Comparison of ENCODE assay signal across 18 mouse cellular contexts in genomic region chr1:195100693-195101092, GRCm38 (mm10). TPM values are rescaled to one million over a fixed set of nuclear protein-coding genes. Genes with fewer than 3 reads are reported as not detected.
DNase-seq lines count a peak whose midpoint lies in the region; ATAC-seq and TF ChIP-seq lines count a peak whose summit lies in the region.
"Had no signal": no experiment of that assay in that cellular context is flagged by ENCODE, and none has a peak within 500 bp of the region (broad histone marks: within the 10 kb centered on the region; RNA-seq: fewer than 3 reads in every experiment).

No protein-coding gene starts in this region.

- 0 out of 2 replicates have a peak, but pooled peaks cover 4% of the 10 kb centered on the region for H3K4me1 ChIP-seq in heart, embryonic 16.5 days (ENCODE audit: control insufficient read depth, insufficient read depth, low read length)
- no peaks in the 10 kb centered on the region for H3K4me1 ChIP-seq in heart, adult 2 months (ENCODE audit: control insufficient read depth, insufficient read depth, low read length)
- H3K4me1 ChIP-seq in intestine, embryonic 14.5 days (replicated peaks; ENCODE audit: control insufficient read depth, insufficient read depth, low read length) = no peaks in the 10 kb centered on the region
- H3K4me1 ChIP-seq in liver, embryonic 14.5 days (replicated peaks; ENCODE audit: control insufficient read depth in 2 of 2, insufficient read depth in 2 of 2, low read length in 1 of 2) = peaks cover 11 to 16% of the 10 kb centered on the region in 2 experiments
- H3K4me1 ChIP-seq: embryonic facial prominence, embryonic 10.5 days; hindbrain, embryonic 13.5 days; limb, embryonic 13.5 days had no signal

- H3K9me3 ChIP-seq in heart, embryonic 16.5 days (replicated peaks; ENCODE audit: control insufficient read depth, low read length) = no peaks in the 10 kb centered on the region
- no peaks in the 10 kb centered on the region for H3K9me3 ChIP-seq in intestine, embryonic 14.5 days (ENCODE audit: control insufficient read depth, low read length)
- no peaks in the 10 kb centered on the region for H3K9me3 ChIP-seq in liver, embryonic 14.5 days (ENCODE audit: control insufficient read depth, low read length)
- H3K9me3 ChIP-seq: embryonic facial prominence, embryonic 10.5 days; hindbrain, embryonic 13.5 days; limb, embryonic 13.5 days had no signal

- H3K4me2 ChIP-seq in heart, embryonic 16.5 days (ENCODE audit: low read depth, low read length) = no peak overlapping the region
- H3K4me2 ChIP-seq in intestine, embryonic 14.5 days (ENCODE audit: low read length) = no peak overlapping the region
- no peak overlapping the region for H3K4me2 ChIP-seq in liver, embryonic 14.5 days (ENCODE audit: low read depth)
- H3K4me2 ChIP-seq: hindbrain, embryonic 13.5 days; limb, embryonic 13.5 days had no signal

- no peaks in the 10 kb centered on the region for H3K27me3 ChIP-seq in heart, embryonic 16.5 days (ENCODE audit: control insufficient read depth, insufficient read depth, low read length)
- H3K27me3 ChIP-seq in heart, adult 2 months (ENCODE audit: control insufficient read depth, insufficient read depth, low read length) = no peaks in the 10 kb centered on the region
- no peaks in the 10 kb centered on the region for H3K27me3 ChIP-seq in intestine, embryonic 14.5 days (replicated peaks; ENCODE audit: control insufficient read depth, insufficient read depth, low read length)
- no peaks in the 10 kb centered on the region for H3K27me3 ChIP-seq in liver, embryonic 14.5 days (ENCODE audit: control insufficient read depth, insufficient read depth, low read length)
- H3K27me3 ChIP-seq: hindbrain, embryonic 13.5 days; limb, embryonic 13.5 days had no signal

- WGBS in heart, embryonic 16.5 days = 18% methylated on average over 4 of the region's 4 CpGs
- 19% methylated on average over 4 of the region's 4 CpGs for WGBS in heart, adult 2 months
- 23% methylated on average over 4 of the region's 4 CpGs for WGBS in intestine, embryonic 14.5 days
- 15% methylated on average over 4 of the region's 4 CpGs for WGBS in liver, embryonic 14.5 days (ENCODE audit: insufficient replicate concordance)

- no peak overlapping the region for H3K4me3 ChIP-seq in heart, embryonic 16.5 days (ENCODE audit: low read length)
- H3K4me3 ChIP-seq in heart, adult 2 months = no peak overlapping the region
- H3K4me3 ChIP-seq in intestine, embryonic 14.5 days (ENCODE audit: low read depth, low read length) = no peak overlapping the region
- H3K4me3 ChIP-seq in liver, embryonic 14.5 days (ENCODE audit: insufficient read depth in 1 of 2, low read depth in 2 of 2, low read length in 2 of 2) = no peak overlapping the region
- H3K4me3 ChIP-seq: embryonic facial prominence, embryonic 10.5 days; erythroblast, embryonic 14.5 days; gastrocnemius, adult 2 months; hindbrain, embryonic 13.5 days; limb, embryonic 13.5 days had no signal

- H3K79me2 ChIP-seq in heart, adult 2 months (replicated peaks; ENCODE audit: control insufficient read depth, insufficient read depth, low read length) = no peaks in the 10 kb centered on the region

- peaks cover 22% of the 10 kb centered on the region for H3K36me3 ChIP-seq in heart, embryonic 16.5 days (ENCODE audit: control insufficient read depth, insufficient read depth)
- peaks cover 7% of the 10 kb centered on the region for H3K36me3 ChIP-seq in heart, adult 2 months (ENCODE audit: control insufficient read depth, insufficient read depth, low read length)
- H3K36me3 ChIP-seq in intestine, embryonic 14.5 days (ENCODE audit: control insufficient read depth, insufficient read depth, low read length) = peaks cover 45% of the 10 kb centered on the region
- H3K36me3 ChIP-seq in liver, embryonic 14.5 days (replicated peaks; ENCODE audit: control insufficient read depth, insufficient read depth, low read depth) = peaks cover 52% of the 10 kb centered on the region

- ATAC-seq in heart, embryonic 16.5 days (replicated peaks; ENCODE audit: extremely low read depth, insufficient read depth, low FRiP score) = 0 out of 2 replicates have a peak, but pooled peaks have one; percentile 45
- 0 out of 2 replicates have a peak, but pooled peaks have one; percentile 64 for ATAC-seq in intestine, embryonic 14.5 days (replicated peaks; ENCODE audit: low FRiP score, low TSS enrichment, low read depth)
- ATAC-seq in liver, embryonic 14.5 days (ENCODE audit: insufficient read depth) = 0 out of 2 replicates have a peak, but pooled peaks have one; percentile 4
- ATAC-seq: forebrain, embryonic 16.5 days; midbrain, embryonic 16.5 days had no signal

- no peak for DNase-seq in heart, adult 2 months
- DNase-seq in 416B (ENCODE audit: low read depth) = peak; percentile 48
- no peak for DNase-seq in intestine, embryonic 14.5 days (ENCODE audit: low spot score)
- DNase-seq in liver, embryonic 14.5 days (ENCODE audit: low read depth in 3 of 3, low spot score in 3 of 3) = peak in 1 of 3 experiments; percentile 41
- DNase-seq in lung, postnatal 25 days (ENCODE audit: low spot score) = no peak
- DNase-seq in frontal cortex, postnatal 36 days (ENCODE audit: low spot score in 2 of 2) = no peak
- DNase-seq in heart, postnatal 4 days = no peak
- DNase-seq: cerebellum, postnatal 14 days; gastrocnemius, adult 2 months; kidney, postnatal 10 days; right cerebral cortex, adult 18-20 months had no signal

- no peak overlapping the region for H3K27ac ChIP-seq in heart, embryonic 16.5 days (ENCODE audit: low read length)
- H3K27ac ChIP-seq in heart, adult 2 months = no peak overlapping the region
- no peak overlapping the region for H3K27ac ChIP-seq in intestine, embryonic 14.5 days (ENCODE audit: low read depth)
- H3K27ac ChIP-seq in liver, embryonic 14.5 days = no peak overlapping the region
- H3K27ac ChIP-seq: embryonic facial prominence, embryonic 10.5 days; gastrocnemius, adult 2 months; hindbrain, embryonic 13.5 days; limb, embryonic 13.5 days had no signal

- no peak for TF ChIP-seq CTCF in heart, adult 2 months (IDR thresholded peaks at IDR 0.05)
- TF ChIP-seq CTCF in liver, embryonic 14.5 days (IDR thresholded peaks at IDR 0.05; ENCODE audit: low read depth) = no peak

- no peak for TF ChIP-seq EP300 in heart, adult 2 months (IDR thresholded peaks at IDR 0.05; ENCODE audit: insufficient read depth, low read depth, low read length)
- TF ChIP-seq EP300 in liver, embryonic 14.5 days (IDR thresholded peaks at IDR 0.05; ENCODE audit: low read depth) = no peak

- TF ChIP-seq POLR2A in heart, adult 2 months (IDR thresholded peaks at IDR 0.05; ENCODE audit: insufficient read depth, low read depth, low read length) = no peak

- intact Hi-C loops in heart, adult 2 months (cut with DNase I) = no loop called here

- H3K9ac ChIP-seq in heart, embryonic 16.5 days (ENCODE audit: low read length) = no peak overlapping the region
- no peak overlapping the region for H3K9ac ChIP-seq in heart, adult 2 months (ENCODE audit: low read depth, low read length)
- H3K9ac ChIP-seq in intestine, embryonic 14.5 days (ENCODE audit: low read length) = no peak overlapping the region
- H3K9ac ChIP-seq in liver, embryonic 14.5 days (replicated peaks) = no peak overlapping the region
- H3K9ac ChIP-seq: hindbrain, embryonic 13.5 days; limb, embryonic 13.5 days had no signal

RNA-seq across cellular contexts. Expression of gene Cd46, which starts 8.6 kb away (rescaled TPM):
- 0.71 and 1.0 TPM in 2 replicates for polyA plus RNA-seq in heart, embryonic 16.5 days (2015; fragmentation: Nextera tagmentation; extraction: Ambion mirVana)
- total RNA-seq in heart, adult 2 months (2021) = 1 to 10 TPM in 1 of 2 experiments, under 1 TPM in 1; 0.73 to 1.0 TPM
- polyA plus RNA-seq in heart, adult 2 months (2012; rRNA removed) = 0.66 and 1.2 TPM in 2 replicates
- 1.0 and 1.4 TPM in 2 replicates for polyA plus RNA-seq in intestine, embryonic 14.5 days (2014; fragmentation: Nextera tagmentation; extraction: Ambion mirVana)
- polyA plus RNA-seq in liver, embryonic 14.5 days (2012; rRNA removed) = 1.2 and 1.5 TPM in 2 replicates
- polyA plus RNA-seq in liver, embryonic 14.5 days (2014; fragmentation: Nextera tagmentation; extraction: Ambion mirVana) = 0.71 and 0.93 TPM in 2 replicates
- 1 to 10 TPM; 1.6 to 1.7 TPM for total RNA-seq in heart, postnatal 4 days (2021)

RNA-seq across cellular contexts. Expression of gene Cr1l, which starts 30.7 kb away (rescaled TPM):
- polyA plus RNA-seq in heart, embryonic 16.5 days (2015; fragmentation: Nextera tagmentation; extraction: Ambion mirVana) = 66.4 and 70.4 TPM in 2 replicates
- total RNA-seq in heart, adult 2 months (2021) = 10 to 100 TPM; 63.3 to 64.7 TPM
- polyA plus RNA-seq in heart, adult 2 months (2012; rRNA removed) = 75.1 and 105 TPM in 2 replicates
- 64.0 and 66.1 TPM in 2 replicates for polyA plus RNA-seq in intestine, embryonic 14.5 days (2014; fragmentation: Nextera tagmentation; extraction: Ambion mirVana)
- 34.4 and 41.4 TPM in 2 replicates for polyA plus RNA-seq in liver, embryonic 14.5 days (2012; rRNA removed)
- polyA plus RNA-seq in liver, embryonic 14.5 days (2014; fragmentation: Nextera tagmentation; extraction: Ambion mirVana) = 64.2 and 73.4 TPM in 2 replicates
- total RNA-seq in heart, postnatal 4 days (2021) = 10 to 100 TPM; 54.5 to 55.1 TPM

Comparison
In these comparisons a context has a peak if more than half of its experiments do, and no peak if none do; other contexts are left out.
1. ATAC-seq: peak in every context shown above with its lines; median percentile 64 in intestine, embryonic 14.5 days; 45 in heart, embryonic 16.5 days; 4 in liver, embryonic 14.5 days.